Mouse (Mus musculus) heart, postnatal 0 days (tissue): ENCODE measurements at regions not wholly inside any gene's neighbourhood (a gene's known extent, or its start where the extent isn't known, plus 50 kb on each side); places are given as distances from the start of the nearest gene placed in this dataset.
"Not testable (repeated sequence)": the region's sequence is repeated elsewhere in the genome, so short reads cannot be mapped to it uniquely, and the experiment has no call there.

Source experiments
- ATAC-seq: fragments of 200-750 bp; cut with Nextera tagmentation; 2 replicates; pipeline ENCODE4 v1.8.0; 2017; ENCODE audit warnings: low read depth, moderate number of reproducible peaks, moderate library complexity; ENCODE audit not compliant: insufficient read depth
- DNase-seq: peaks from one replicate; pipeline ENCODE4 v3.0.0-alpha.2; 2016; ENCODE audit warnings: low spot score
- H3K27ac ChIP-seq: fragments of 300-500 bp; sonication (generic); 2 replicates; pipeline ENCODE4 v1.5.1; 2014; ENCODE audit warnings: low read depth, mild to moderate bottlenecking
- H3K27me3 ChIP-seq: fragments of 300-500 bp; sonication (generic); 2 replicates; pipeline ENCODE4 v1.6.1; 2014; ENCODE audit warnings: low read length, mixed read lengths; ENCODE audit not compliant: control insufficient read depth, insufficient read depth
- H3K36me3 ChIP-seq: fragments of 300-500 bp; sonication (generic); replicated peaks from 2 replicates; pipeline ENCODE4 v1.6.1; 2014; ENCODE audit warnings: low read length, mixed read lengths; ENCODE audit not compliant: control insufficient read depth, insufficient read depth
- H3K4me1 ChIP-seq: fragments of 300-500 bp; sonication (generic); 2 replicates; pipeline ENCODE4 v1.6.1; 2014; ENCODE audit warnings: antibody characterized with exemption; ENCODE audit not compliant: control insufficient read depth, insufficient read depth
- H3K4me2 ChIP-seq: fragments of 300-500 bp; sonication (generic); 2 replicates; pipeline ENCODE4 v1.6.1; 2014; ENCODE audit warnings: low read depth, mild to moderate bottlenecking, low read length, moderate library complexity
- H3K4me3 ChIP-seq: fragments of 300-500 bp; sonication (generic); 2 replicates; pipeline ENCODE4 v1.5.1; 2014; ENCODE audit warnings: low read depth, low read length
- H3K9ac ChIP-seq: fragments of 300-500 bp; sonication (generic); replicated peaks from 2 replicates; pipeline ENCODE4 v1.6.1; 2014; ENCODE audit warnings: low read depth, low read length, mixed read lengths
- H3K9me3 ChIP-seq: fragments of 300-500 bp; sonication (generic); replicated peaks from 2 replicates; pipeline ENCODE4 v1.6.1; 2016; ENCODE audit warnings: low read length; ENCODE audit not compliant: control insufficient read depth
- CTCF ChIP-seq: IDR thresholded peaks from 2 replicates; pipeline ENCODE4 v1.5.1; 2016; ENCODE audit warnings: antibody characterized with exemption, control low read depth, low read depth
- EP300 ChIP-seq: IDR thresholded peaks from 2 replicates; pipeline ENCODE4 v1.6.1; 2016; ENCODE audit warnings: antibody characterized with exemption, low read depth
- WGBS: fragments of 180-500 bp; shearing (Covaris S2); extraction: QIAGEN DNeasy Blood & Tissue Kit; methylation state at CpG from one replicate; pipeline ENCODE4 v1.1.7; 2014; 5-methylcytosine and 5-hydroxymethylcytosine counted together

DNA sequence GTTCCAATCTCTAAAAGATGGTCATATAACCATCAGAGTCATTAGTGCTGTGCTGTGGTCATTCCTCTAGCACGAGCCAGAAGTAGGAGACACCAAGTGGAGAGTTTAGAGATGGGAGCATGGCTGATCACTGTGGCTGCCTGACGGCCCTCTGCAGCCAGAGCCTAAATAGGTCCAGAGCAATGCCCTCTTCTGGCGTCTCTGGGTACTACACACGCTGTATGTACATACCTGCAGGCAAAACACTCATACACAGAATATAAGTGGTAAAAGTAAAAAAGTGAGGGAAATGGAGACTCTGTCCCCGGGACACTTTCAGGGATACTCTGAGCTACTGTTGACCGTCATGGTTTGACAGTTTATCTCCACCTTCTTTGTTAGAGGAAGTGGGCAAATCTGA lies 91.4 kb downstream of the Gm21738 start:
- Histone ChIP-seq H3K4me2 (no peak overlapping the region), H3K27ac (no peak overlapping the region), H3K9me3 (peaks cover 7% of the 10 kb centered on the region; the same call in 1 of the 2 replicates), H3K4me3 (no peak overlapping the region), H3K4me1 (no peaks in the 10 kb centered on the region), H3K36me3 (no peaks in the 10 kb centered on the region), H3K9ac (no peak overlapping the region), H3K27me3 (no peaks in the 10 kb centered on the region)
- DNase-seq (no peak), ATAC-seq (no peak)
- TF ChIP-seq CTCF (no peak), EP300 (no peak)
- WGBS, result 69% methylated on average over 6 of the region's 6 CpGs

DNA sequence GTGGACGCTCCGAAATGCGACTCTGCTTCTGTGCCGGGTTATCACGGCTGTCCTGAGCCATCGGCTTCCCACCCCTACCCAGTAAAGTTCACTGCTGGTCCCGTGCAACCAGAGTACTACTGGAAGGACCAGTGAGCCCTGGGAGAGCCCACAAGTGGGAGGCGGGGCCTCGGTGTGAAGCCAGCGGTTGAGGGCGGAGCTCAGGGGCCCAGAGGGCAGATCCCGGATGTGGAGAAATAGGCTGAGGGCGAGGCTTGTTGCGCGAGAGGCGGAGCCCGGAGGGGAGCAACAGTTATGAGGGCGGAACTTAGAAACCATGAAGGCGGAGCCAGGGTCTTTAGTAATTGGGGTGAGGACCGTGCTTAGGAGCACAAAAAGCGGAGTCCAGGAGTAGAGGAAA lies 107.1 kb downstream of the Gm21738 start:
- no peak for DNase-seq
- no peak for ATAC-seq
- H3K4me1 ChIP-seq, result no peaks in the 10 kb centered on the region
- no peak overlapping the region for H3K9ac ChIP-seq
- 66% methylated on average over 21 of the region's 21 CpGs for WGBS
- no peaks in the 10 kb centered on the region for H3K27me3 ChIP-seq
- H3K4me2 ChIP-seq, result no peak overlapping the region
- no peak overlapping the region for H3K27ac ChIP-seq
- TF ChIP-seq EP300 (no peak), CTCF (no peak)
- H3K36me3 ChIP-seq, result no peaks in the 10 kb centered on the region
- no peak overlapping the region for H3K4me3 ChIP-seq
- 0 out of 2 replicates have a peak, but pooled peaks cover 4% of the 10 kb centered on the region for H3K9me3 ChIP-seq

- H3K36me3 ChIP-seq, H3K27ac ChIP-seq, H3K4me1 ChIP-seq, H3K9me3 ChIP-seq, ATAC-seq, H3K27me3 ChIP-seq, H3K4me2 ChIP-seq, H3K4me3 ChIP-seq, DNase-seq, H3K9ac ChIP-seq: not testable (repeated sequence)
- 49% methylated on average over 4 of the region's 4 CpGs for WGBS
Observed at GRCm38 (mm10) chr14:19302859-19303258, 115.9 kb downstream of the Gm21738 start.

- Histone ChIP-seq H3K27ac (no peak overlapping the region), H3K36me3 (no peaks in the 10 kb centered on the region), H3K9ac (no peak overlapping the region), H3K4me2 (no peak overlapping the region), H3K27me3 (no peaks in the 10 kb centered on the region), H3K4me3 (no peak overlapping the region), H3K4me1 (no peaks in the 10 kb centered on the region), H3K9me3 (0 out of 2 replicates have a peak, but pooled peaks cover 5% of the 10 kb centered on the region)
- 55% methylated on average over 1 of the region's 1 CpGs for WGBS
- DNase-seq (no peak), ATAC-seq (no peak)
- TF ChIP-seq CTCF, result no peak
- TF ChIP-seq EP300, result no peak
Observed at GRCm38 (mm10) chr14:19279096-19279495, 139.6 kb downstream of the Gm21738 start.

DNA sequence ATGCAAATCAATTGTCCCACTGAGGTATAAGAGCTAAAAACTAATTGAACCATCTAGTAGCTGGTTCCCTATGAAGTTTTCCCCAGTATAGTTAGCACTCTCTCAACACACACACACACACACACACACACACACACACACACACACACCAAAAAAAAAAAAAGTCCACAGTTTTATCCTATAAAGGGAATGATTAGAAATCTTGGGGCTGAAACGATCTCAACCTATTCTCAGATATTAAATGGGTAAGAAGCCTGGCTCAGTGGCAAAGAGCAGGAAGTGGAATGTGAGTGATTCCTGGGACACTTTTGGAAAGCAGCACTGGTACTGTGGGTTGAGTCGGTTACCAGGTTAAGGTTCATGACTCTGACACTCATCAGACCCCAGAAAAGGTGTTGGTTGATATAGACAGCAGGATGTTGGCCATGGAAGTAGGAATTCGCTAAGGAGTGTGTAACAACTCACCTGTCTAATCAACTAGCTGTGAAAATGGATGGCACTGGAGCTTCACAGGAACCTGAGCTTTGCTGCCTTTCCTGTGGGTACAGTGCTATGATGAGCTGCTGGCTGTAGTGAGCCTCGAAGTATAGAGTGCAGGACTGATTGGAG lies 140.8 kb downstream of the Gm21738 start:
- 40% methylated on average over 4 of the region's 4 CpGs for WGBS
- Histone ChIP-seq H3K36me3 (no peaks in the 10 kb centered on the region), H3K4me3 (no peak overlapping the region), H3K9ac (no peak overlapping the region), H3K9me3 (0 out of 2 replicates have a peak, but pooled peaks cover 5% of the 10 kb centered on the region), H3K27me3 (no peaks in the 10 kb centered on the region), H3K4me1 (no peaks in the 10 kb centered on the region), H3K27ac (no peak overlapping the region), H3K4me2 (no peak overlapping the region)
- peak; percentile 98 for DNase-seq
- no peak for TF ChIP-seq CTCF
- no peak for TF ChIP-seq EP300
- ATAC-seq, result peak; percentile 95
